Mouse (Mus musculus) induced T-regulatory cell, adult 2 months (primary cell): ENCODE data around the gene Lrrc19.

Experiments used
- DNase-seq: peaks from one replicate; pipeline ENCODE4 v3.0.0-alpha.2; 2012; ENCODE audit warnings: low read depth

Gene Lrrc19

DNA sequence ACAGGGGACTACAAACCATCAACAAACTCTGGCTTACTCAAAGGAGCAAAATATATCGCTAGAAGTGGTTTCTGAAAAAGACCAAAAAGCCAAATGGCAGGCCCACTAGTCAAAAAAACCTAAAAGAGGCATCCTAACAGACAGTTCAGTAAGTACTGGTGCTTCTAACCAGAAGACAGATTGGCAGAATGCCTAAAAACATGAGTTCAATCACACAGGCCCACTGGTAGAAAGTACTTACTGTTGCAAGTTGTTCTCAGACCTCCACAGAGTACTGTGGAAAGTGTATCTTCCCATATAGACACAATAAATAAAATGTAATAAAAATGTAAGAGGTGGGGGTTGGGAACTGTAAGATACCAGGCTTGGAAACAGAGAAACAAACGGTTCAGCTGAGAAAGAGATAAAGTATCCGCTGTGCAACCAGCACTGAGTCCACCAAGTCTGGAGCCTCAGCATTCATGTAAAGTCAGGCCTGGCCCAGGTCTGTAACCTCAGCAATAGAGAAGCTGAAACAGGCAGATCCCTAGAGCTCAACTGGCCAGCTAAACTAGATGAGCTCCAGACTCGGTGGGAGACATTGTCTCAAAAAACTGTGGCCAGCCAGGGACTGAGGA is 58.1 kb downstream of the Lrrc19 start:
- no peak for DNase-seq
